Mouse (Mus musculus) midbrain, embryonic 10.5 days (tissue): Measurements from ENCODE around the gene Xaf1. TPM values are rescaled to one million over a fixed set of nuclear protein-coding genes. Genes with fewer than 3 reads are reported as not detected.

Experiments
- DNase-seq: peaks from one replicate; pipeline ENCODE4 v3.0.0-alpha.2; 2017; ENCODE audit warnings: low spot score
- H3K27ac ChIP-seq: fragments of 300-500 bp; sonication (generic); replicated peaks from 2 replicates; pipeline ENCODE4 v1.5.1; 2016; ENCODE audit warnings: mild to moderate bottlenecking
- H3K27me3 ChIP-seq: fragments of 300-500 bp; sonication (generic); 2 replicates; pipeline ENCODE4 v1.6.1; 2016; ENCODE audit warnings: low read depth, mild to moderate bottlenecking; ENCODE audit not compliant: poor library complexity, severe bottlenecking
- H3K36me3 ChIP-seq: fragments of 300-500 bp; sonication (generic); 2 replicates; pipeline ENCODE4 v1.6.1; 2016; ENCODE audit warnings: mild to moderate bottlenecking, moderate library complexity
- H3K4me1 ChIP-seq: fragments of 300-500 bp; sonication (generic); 2 replicates; pipeline ENCODE4 v1.6.1; 2016
- H3K4me3 ChIP-seq: fragments of 300-500 bp; sonication (generic); 2 replicates; pipeline ENCODE4 v1.5.1; 2016; ENCODE audit warnings: mild to moderate bottlenecking, moderate library complexity
- H3K9me3 ChIP-seq: fragments of 300-500 bp; sonication (generic); replicated peaks from 2 replicates; pipeline ENCODE4 v1.6.1; 2016; ENCODE audit warnings: mild to moderate bottlenecking
- WGBS: fragments of 180-500 bp; shearing (Covaris S2); methylation state at CpG from one replicate; pipeline ENCODE4 v1.1.7; 2016; 5-methylcytosine and 5-hydroxymethylcytosine counted together
- polyA plus RNA-seq: library from polyadenylated mRNA; unstranded; fragments of >200 nt; fragmentation: Nextera tagmentation; extraction: Ambion mirVana; gene quantifications from 2 replicates; pipeline ENCODE4 v1.2.1, GENCODE M21; 2016

Xaf1 gene
- polyA plus RNA-seq, 1 experiment from 2014 or later: 2.5 TPM

- H3K27ac ChIP-seq: no peak overlapping the region
- no peak for DNase-seq
- no peaks in the 10 kb centered on the region for H3K4me1 ChIP-seq
- 79% methylated on average over 6 of the region's 6 CpGs for WGBS
- H3K4me3 ChIP-seq: no peak overlapping the region
- H3K27me3 ChIP-seq: no peaks in the 10 kb centered on the region
- H3K9me3 ChIP-seq: no peaks in the 10 kb centered on the region
- H3K36me3 ChIP-seq: no peaks in the 10 kb centered on the region
These were observed 15.4 kb upstream of the Xaf1 start for GRCm38 (mm10) chr11:72285971-72286480.

GRCm38 (mm10) chr11:72286651-72287050, 14.8 kb upstream of the Xaf1 start:
- Histone ChIP-seq H3K36me3 (no peaks in the 10 kb centered on the region), H3K27ac (no peak overlapping the region), H3K4me3 (no peak overlapping the region), H3K4me1 (no peaks in the 10 kb centered on the region), H3K9me3 (no peaks in the 10 kb centered on the region), H3K27me3 (no peaks in the 10 kb centered on the region)
- 85% methylated on average over 3 of the region's 3 CpGs for WGBS
- DNase-seq: no peak

- no peaks in the 10 kb centered on the region for H3K36me3 ChIP-seq
- H3K27me3 ChIP-seq: no peaks in the 10 kb centered on the region
- 83% methylated on average over 2 of the region's 2 CpGs for WGBS
- H3K4me1 ChIP-seq: no peaks in the 10 kb centered on the region
- no peak overlapping the region for H3K4me3 ChIP-seq
- H3K9me3 ChIP-seq: no peaks in the 10 kb centered on the region
- H3K27ac ChIP-seq: no peak overlapping the region
- no peak for DNase-seq
These were observed 14.3 kb upstream of the Xaf1 start for GRCm38 (mm10) chr11:72287126-72287525.

- H3K36me3 ChIP-seq: no peaks in the 10 kb centered on the region
- DNase-seq: no peak
- WGBS: 80% methylated on average over 3 of the region's 3 CpGs
- no peak overlapping the region for H3K4me3 ChIP-seq
- no peaks in the 10 kb centered on the region for H3K4me1 ChIP-seq
- no peaks in the 10 kb centered on the region for H3K9me3 ChIP-seq
- no peaks in the 10 kb centered on the region for H3K27me3 ChIP-seq
- H3K27ac ChIP-seq: no peak overlapping the region
These were observed 13.9 kb upstream of the Xaf1 start for GRCm38 (mm10) chr11:72287543-72287942.

- H3K4me3 ChIP-seq: no peak overlapping the region
- no peaks in the 10 kb centered on the region for H3K27me3 ChIP-seq
- WGBS: 84% methylated on average over 2 of the region's 2 CpGs
- H3K27ac ChIP-seq: no peak overlapping the region
- H3K36me3 ChIP-seq: no peaks in the 10 kb centered on the region
- no peak for DNase-seq
- H3K4me1 ChIP-seq: no peaks in the 10 kb centered on the region
- H3K9me3 ChIP-seq: no peaks in the 10 kb centered on the region
These were observed 8.3 kb upstream of the Xaf1 start for GRCm38 (mm10) chr11:72293116-72293515.

GRCm38 (mm10) chr11:72302230-72302629, 801 bp downstream of the Xaf1 start:
- Histone ChIP-seq H3K4me3 (no peak overlapping the region), H3K27me3 (no peaks in the 10 kb centered on the region), H3K4me1 (peaks cover 8% of the 10 kb centered on the region), H3K9me3 (no peaks in the 10 kb centered on the region), H3K36me3 (no peaks in the 10 kb centered on the region), H3K27ac (no peak overlapping the region)
- no peak for DNase-seq
- 84% methylated on average over 7 of the region's 7 CpGs for WGBS

GRCm38 (mm10) chr11:72307461-72307860, 6.0 kb downstream of the Xaf1 start:
- 86% methylated on average over 5 of the region's 5 CpGs for WGBS
- DNase-seq: no peak

GRCm38 (mm10) chr11:72308982-72309381, 7.6 kb downstream of the Xaf1 start:
- 62% methylated on average over 2 of the region's 2 CpGs for WGBS
- DNase-seq: no peak

More at GRCm38 (mm10) chr11:72307461-72307860, 6.0 kb downstream of the Xaf1 start:
- H3K27me3 ChIP-seq: no peaks in the 10 kb centered on the region
- no peak overlapping the region for H3K27ac ChIP-seq
- no peaks in the 10 kb centered on the region for H3K9me3 ChIP-seq
- no peak overlapping the region for H3K4me3 ChIP-seq
- H3K4me1 ChIP-seq: no peaks in the 10 kb centered on the region
- no peaks in the 10 kb centered on the region for H3K36me3 ChIP-seq

GRCm38 (mm10) chr11:72310491-72310890, 9.1 kb downstream of the Xaf1 start:
- no peak for DNase-seq
- peaks cover 7% of the 10 kb centered on the region for H3K4me1 ChIP-seq
- H3K9me3 ChIP-seq: no peaks in the 10 kb centered on the region
- 75% methylated on average over 4 of the region's 4 CpGs for WGBS
- H3K27ac ChIP-seq: no peak overlapping the region
- H3K36me3 ChIP-seq: no peaks in the 10 kb centered on the region
- peaks cover 29% of the 10 kb centered on the region for H3K27me3 ChIP-seq
- no peak overlapping the region for H3K4me3 ChIP-seq

More at GRCm38 (mm10) chr11:72308982-72309381, 7.6 kb downstream of the Xaf1 start:
- Histone ChIP-seq H3K27ac (no peak overlapping the region), H3K4me1 (peaks cover under 1% of the 10 kb centered on the region; the same call in 1 of the 2 replicates), H3K27me3 (peaks cover 14% of the 10 kb centered on the region), H3K9me3 (no peaks in the 10 kb centered on the region), H3K4me3 (no peak overlapping the region), H3K36me3 (no peaks in the 10 kb centered on the region)

GRCm38 (mm10) chr11:72311355-72312001, 10.0 kb downstream of the Xaf1 start:
- no peaks in the 10 kb centered on the region for H3K36me3 ChIP-seq
- DNase-seq: no peak
- H3K4me3 ChIP-seq: no peak overlapping the region
- no peak overlapping the region for H3K27ac ChIP-seq
- no peaks in the 10 kb centered on the region for H3K9me3 ChIP-seq
- peaks cover 7% of the 10 kb centered on the region for H3K4me1 ChIP-seq
- H3K27me3 ChIP-seq: peaks cover 32% of the 10 kb centered on the region
- WGBS: 86% methylated on average over 10 of the region's 10 CpGs

GRCm38 (mm10) chr11:72314151-72314895, 12.9 kb downstream of the Xaf1 start, which contains the start of gene Fbxo39:
Fbxo39 (plus strand) TSS chr11:72314444.
- Histone ChIP-seq H3K27me3 (peaks cover 37% of the 10 kb centered on the region), H3K27ac (peak within 1 kb of the TSS; percentile 52; the same call in 1 of the 2 replicates), H3K36me3 (no peaks in the 10 kb centered on the region), H3K4me1 (peaks cover 7% of the 10 kb centered on the region), H3K9me3 (no peaks in the 10 kb centered on the region), H3K4me3 (peak within 1 kb of the TSS; percentile 52)
- peak; percentile 21 for DNase-seq
- 12% methylated on average over 42 of the region's 42 CpGs for WGBS

GRCm38 (mm10) chr11:72318026-72318425, 16.6 kb downstream of the Xaf1 start:
- WGBS: 95% methylated on average over 5 of the region's 5 CpGs
- no peaks in the 10 kb centered on the region for H3K36me3 ChIP-seq
- no peak for DNase-seq
- H3K9me3 ChIP-seq: no peaks in the 10 kb centered on the region
- peaks cover 32% of the 10 kb centered on the region for H3K27me3 ChIP-seq
- no peak overlapping the region for H3K27ac ChIP-seq
- no peak overlapping the region for H3K4me3 ChIP-seq
- peaks cover 7% of the 10 kb centered on the region for H3K4me1 ChIP-seq

GRCm38 (mm10) chr11:72324431-72324830, 23.0 kb downstream of the Xaf1 start:
- no peak overlapping the region for H3K27ac ChIP-seq
- no peaks in the 10 kb centered on the region for H3K4me1 ChIP-seq
- no peak for DNase-seq
- no peaks in the 10 kb centered on the region for H3K27me3 ChIP-seq
- no peak overlapping the region for H3K4me3 ChIP-seq
- H3K36me3 ChIP-seq: no peaks in the 10 kb centered on the region
- H3K9me3 ChIP-seq: no peaks in the 10 kb centered on the region
- 78% methylated on average over 3 of the region's 3 CpGs for WGBS
